Mouse (Mus musculus): ENCODE results near the gene Cep57l1.

Cep57l1 gene

GRCm38 (mm10) chr10:41676661-41677061, 133.0 kb downstream of the Cep57l1 start:
- no peak for DNase-seq (ENCODE audit: low read depth, low spot score)

DNA sequence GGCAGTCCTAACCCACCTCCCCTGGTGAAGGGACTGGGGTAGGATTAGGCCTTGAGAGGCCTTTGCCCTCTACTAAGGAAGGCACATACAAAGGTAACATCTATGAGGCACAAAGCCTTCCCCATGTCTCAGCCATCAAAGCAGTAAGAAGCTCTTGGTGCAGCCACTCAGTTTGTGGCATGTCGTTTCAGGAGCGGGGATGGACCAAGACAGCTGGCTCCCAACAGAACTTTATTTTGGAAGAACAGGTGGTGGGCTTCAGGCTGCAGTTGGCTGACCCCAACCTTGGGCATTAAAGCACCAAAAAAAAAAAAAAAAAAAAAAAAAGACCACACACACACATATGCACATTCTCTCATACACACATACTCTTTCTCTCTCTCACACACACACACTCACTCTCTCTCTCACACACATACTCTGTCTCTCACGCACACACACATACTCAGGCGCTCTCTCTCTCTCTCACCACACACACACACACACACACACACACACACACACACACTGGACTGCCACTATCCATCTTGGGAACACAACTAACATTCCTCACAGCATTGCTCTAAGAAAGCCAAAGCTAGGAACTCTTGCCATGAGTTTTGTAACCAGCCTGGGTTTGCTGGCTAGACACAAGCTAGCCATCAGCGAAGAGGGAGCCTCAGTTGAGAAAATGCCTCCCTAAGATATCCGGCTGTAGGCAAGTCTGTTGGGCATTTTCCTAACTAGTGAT, 133.7 kb downstream of the Cep57l1 start:
- no peak for DNase-seq (ENCODE audit: low read depth, low spot score)

DNA sequence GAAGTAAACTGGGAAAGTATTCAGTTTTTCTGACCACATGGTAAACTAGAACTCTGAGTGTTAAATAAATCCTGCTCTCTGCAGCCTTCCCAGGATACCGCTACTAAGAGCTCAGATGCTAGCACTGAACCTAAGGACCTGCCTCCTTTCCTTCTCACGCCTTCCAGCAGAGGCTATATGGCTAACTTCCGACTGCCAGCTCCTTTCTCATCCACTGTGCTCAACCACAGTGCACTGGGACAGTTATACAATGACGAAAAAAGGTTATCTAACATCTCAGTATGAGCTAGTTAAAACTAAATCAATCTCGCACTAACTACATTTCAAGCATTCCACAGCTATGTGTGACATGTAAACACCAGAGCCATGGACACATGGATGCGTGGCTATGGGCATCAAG, 134.4 kb downstream of the Cep57l1 start:
- no peak for DNase-seq (ENCODE audit: low read depth, low spot score)

DNA sequence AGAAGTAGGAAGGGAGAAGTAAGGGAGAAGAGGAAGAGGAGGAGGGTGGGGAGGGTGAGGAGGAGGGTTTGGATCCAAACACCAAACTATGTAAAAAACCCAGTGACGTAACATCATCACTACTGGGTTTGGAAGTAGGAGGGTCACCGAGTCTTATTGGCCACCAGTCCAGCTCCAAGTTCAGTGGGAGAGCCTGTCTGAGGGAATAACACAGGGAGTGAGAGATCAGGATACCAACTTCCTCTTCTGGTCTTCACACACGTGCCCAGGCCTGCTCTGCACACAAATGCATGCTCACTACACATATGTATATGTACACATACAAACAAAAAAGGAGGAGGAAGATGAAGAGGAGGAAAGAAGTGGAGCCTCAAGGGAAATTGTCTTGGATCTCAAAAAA, 135.3 kb downstream of the Cep57l1 start:
- no peak for DNase-seq (ENCODE audit: low read depth, low spot score)

GRCm38 (mm10) chr10:41670196-41670595, 139.5 kb downstream of the Cep57l1 start:
- no peak for DNase-seq (ENCODE audit: low read depth, low spot score)
